Mouse (Mus musculus) forebrain, embryonic 11.5 days (tissue): ENCODE measurements at regions not wholly inside any gene's neighbourhood (a gene's known extent, or its start where the extent isn't known, plus 50 kb on each side); places are given as distances from the start of the nearest gene placed in this dataset.

Experiments
- ATAC-seq: fragments of 200-750 bp; cut with Nextera tagmentation; replicated peaks from 2 replicates; pipeline ENCODE4 v1.8.0; 2017; ENCODE audit warnings: moderate TSS enrichment; ENCODE audit not compliant: low FRiP score
- DNase-seq: peaks from one replicate; pipeline ENCODE4 v3.0.0-alpha.2; 2017; ENCODE audit warnings: low spot score
- H3K27ac ChIP-seq: fragments of 300-500 bp; sonication (generic); 2 replicates; pipeline ENCODE4 v1.5.1; 2014; ENCODE audit warnings: low read depth, low read length
- H3K27me3 ChIP-seq: fragments of 300-500 bp; sonication (generic); 2 replicates; pipeline ENCODE4 v1.6.1; 2014; ENCODE audit warnings: mild to moderate bottlenecking, low read length, mixed read lengths; ENCODE audit not compliant: control insufficient read depth, insufficient read depth
- H3K36me3 ChIP-seq: fragments of 300-500 bp; sonication (generic); 2 replicates; pipeline ENCODE4 v1.6.1; 2014; ENCODE audit warnings: mild to moderate bottlenecking, low read length, moderate library complexity, mixed read lengths; ENCODE audit not compliant: control insufficient read depth, insufficient read depth
- H3K4me1 ChIP-seq: fragments of 300-500 bp; sonication (generic); replicated peaks from 2 replicates; pipeline ENCODE4 v1.6.1; 2014; ENCODE audit warnings: low read length, mixed read lengths; ENCODE audit not compliant: control insufficient read depth, insufficient read depth
- H3K4me2 ChIP-seq: fragments of 300-500 bp; sonication (generic); 2 replicates; pipeline ENCODE4 v1.6.1; 2014; ENCODE audit warnings: low read depth, mild to moderate bottlenecking, low read length, moderate library complexity, mixed read lengths; ENCODE audit not compliant: severe bottlenecking
- H3K4me3 ChIP-seq: fragments of 300-500 bp; sonication (generic); 2 replicates; pipeline ENCODE4 v1.5.1; 2014; ENCODE audit warnings: low read depth, low read length
- H3K9ac ChIP-seq: fragments of 300-500 bp; sonication (generic); 2 replicates; pipeline ENCODE4 v1.6.1; 2014; ENCODE audit warnings: low read length
- H3K9me3 ChIP-seq: fragments of 300-500 bp; sonication (generic); 2 replicates; pipeline ENCODE4 v1.6.1; 2016; ENCODE audit warnings: low read length, mixed read lengths; ENCODE audit not compliant: control insufficient read depth
- WGBS: fragments of 180-500 bp; shearing (Covaris S2); extraction: QIAGEN DNeasy Blood & Tissue Kit; methylation state at CpG from one replicate; pipeline ENCODE4 v1.1.7; 2014; 5-methylcytosine and 5-hydroxymethylcytosine counted together

DNA sequence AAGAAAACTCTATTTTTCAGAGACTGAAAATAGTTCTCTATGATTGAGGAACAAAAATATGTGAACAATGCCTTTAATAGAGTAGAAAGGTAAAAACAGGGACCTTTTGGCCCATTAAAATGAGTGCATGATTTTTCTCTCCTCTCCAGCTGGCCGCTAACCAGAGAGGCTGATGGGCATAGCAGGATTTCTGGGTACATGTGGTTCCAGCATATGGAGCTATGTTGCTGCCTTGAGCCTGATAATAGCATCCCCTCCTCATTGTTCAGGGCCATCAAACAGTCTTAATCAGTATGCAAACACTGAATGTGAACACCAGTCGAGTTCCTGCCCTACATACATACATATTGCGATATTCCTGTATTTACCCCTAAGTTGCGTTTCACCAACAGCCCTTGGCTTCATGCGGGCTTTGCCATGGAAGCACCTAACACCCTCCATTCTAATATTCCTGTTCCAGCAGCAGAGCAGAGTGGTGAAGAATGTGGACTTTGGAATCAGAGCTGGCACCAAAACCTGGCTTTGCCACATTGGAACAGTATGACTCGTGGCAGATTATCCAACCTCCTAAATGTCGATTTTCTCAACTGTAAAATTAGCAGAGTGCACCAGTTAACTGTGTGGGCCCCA lies 127.9 kb upstream of the Bdnf start:
- DNase-seq: no peak
- no peak overlapping the region for H3K4me2 ChIP-seq
- no peaks in the 10 kb centered on the region for H3K9me3 ChIP-seq
- WGBS: 92% methylated on average over 7 of the region's 7 CpGs
- no peak for ATAC-seq
- no peak overlapping the region for H3K4me3 ChIP-seq
- no peaks in the 10 kb centered on the region for H3K36me3 ChIP-seq
- H3K4me1 ChIP-seq: no peaks in the 10 kb centered on the region
- no peak overlapping the region for H3K9ac ChIP-seq
- H3K27ac ChIP-seq: no peak overlapping the region
- H3K27me3 ChIP-seq: no peaks in the 10 kb centered on the region

DNA sequence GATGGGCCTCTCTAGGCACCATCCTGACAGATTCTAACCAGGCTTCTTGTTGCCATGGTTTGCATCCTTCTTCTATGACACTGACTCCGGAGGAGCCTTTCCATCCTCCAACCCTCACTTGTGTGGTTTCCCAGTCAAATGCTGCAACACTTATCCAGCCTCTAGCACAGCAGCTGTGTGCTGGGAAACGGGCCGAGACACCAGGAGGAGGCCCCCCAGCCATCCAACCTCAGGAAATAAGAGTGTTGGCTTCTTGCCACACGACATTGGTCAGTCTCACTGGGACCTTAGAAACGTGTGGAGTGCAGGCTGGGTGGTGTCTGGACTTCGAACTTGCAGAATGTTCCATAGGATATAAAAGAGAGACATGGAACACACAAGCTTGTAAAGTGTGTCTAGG lies 119.9 kb upstream of the Bdnf start:
- Histone ChIP-seq H3K36me3 (no peaks in the 10 kb centered on the region), H3K27ac (no peak overlapping the region), H3K9me3 (no peaks in the 10 kb centered on the region), H3K27me3 (no peaks in the 10 kb centered on the region), H3K9ac (no peak overlapping the region), H3K4me2 (no peak overlapping the region), H3K4me3 (no peak overlapping the region), H3K4me1 (no peaks in the 10 kb centered on the region)
- WGBS: 88% methylated on average over 6 of the region's 6 CpGs
- no peak for DNase-seq
- no peak for ATAC-seq

DNA sequence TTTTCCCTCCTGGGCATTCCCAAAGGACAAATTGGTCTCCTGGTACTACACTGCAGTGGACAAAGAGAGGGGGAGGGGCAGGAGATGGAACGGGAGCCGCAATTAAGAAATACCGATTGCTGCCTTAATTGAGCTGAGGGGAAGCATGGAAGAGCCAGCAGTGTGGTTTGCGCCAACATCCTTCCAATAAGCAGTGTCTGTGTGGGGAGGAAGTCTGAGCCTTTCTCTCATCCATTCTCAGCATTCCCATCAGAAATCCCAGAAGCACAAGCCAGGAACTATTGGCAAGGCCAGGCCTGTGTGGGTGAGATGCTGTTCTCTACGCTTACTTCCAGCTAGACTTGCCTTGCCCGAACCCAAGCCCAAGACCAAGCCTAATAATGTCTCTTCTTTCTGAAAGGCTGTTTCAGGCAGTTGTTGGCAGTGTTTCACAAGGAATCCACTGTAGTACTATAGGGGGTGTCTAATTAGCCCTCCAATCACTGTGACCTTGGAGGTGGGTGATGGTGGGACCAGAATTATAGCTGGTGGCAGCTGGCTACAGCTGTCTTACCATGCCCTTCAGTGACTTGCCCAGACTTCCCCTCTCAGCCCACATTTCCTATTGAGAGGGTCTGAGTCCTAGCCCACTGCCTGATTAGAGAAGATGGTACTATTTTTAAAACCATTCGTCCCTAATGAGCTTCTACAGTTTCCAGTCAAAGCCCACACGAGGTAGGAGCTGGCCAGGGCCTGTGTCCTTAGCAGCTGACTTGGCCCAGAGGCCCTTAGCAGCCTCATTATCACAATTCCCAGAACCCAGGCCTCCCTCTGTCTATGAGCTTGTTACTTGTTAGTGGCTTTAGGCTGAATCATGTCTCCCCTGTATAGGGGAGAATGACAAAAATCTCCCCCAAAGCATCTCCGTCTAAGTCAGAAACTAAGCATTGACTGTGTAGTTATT lies 115.1 kb upstream of the Bdnf start:
- Histone ChIP-seq H3K27ac (no peak overlapping the region), H3K36me3 (no peaks in the 10 kb centered on the region), H3K4me2 (no peak overlapping the region), H3K9ac (no peak overlapping the region), H3K27me3 (no peaks in the 10 kb centered on the region), H3K4me3 (no peak overlapping the region), H3K4me1 (no peaks in the 10 kb centered on the region), H3K9me3 (no peaks in the 10 kb centered on the region)
- ATAC-seq: peak; percentile 54
- peak; percentile 50 for DNase-seq
- WGBS: 66% methylated on average over 9 of the region's 9 CpGs

DNA sequence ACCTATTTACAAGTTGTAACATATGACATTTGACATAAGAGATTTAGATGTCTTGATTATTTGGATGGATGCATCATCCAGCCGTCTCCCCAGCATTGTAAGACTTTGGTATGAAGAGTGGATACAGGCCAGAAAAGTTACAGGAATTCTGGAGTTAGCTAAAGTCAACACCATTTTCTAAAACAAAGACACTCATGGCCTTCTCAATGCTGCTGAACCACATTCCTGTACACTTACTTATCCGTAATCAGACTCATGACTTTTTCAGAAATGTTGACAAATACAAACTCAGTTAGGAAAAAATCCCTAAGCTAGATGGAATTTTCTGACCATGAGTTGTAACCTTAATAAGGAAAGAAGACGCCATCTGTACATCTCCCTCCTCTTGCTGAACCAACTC lies 111.5 kb upstream of the Bdnf start:
- no peaks in the 10 kb centered on the region for H3K36me3 ChIP-seq
- DNase-seq (no peak), ATAC-seq (no peak)
- no peak overlapping the region for H3K4me2 ChIP-seq
- WGBS: 85% methylated on average over 3 of the region's 3 CpGs
- H3K27ac ChIP-seq: no peak overlapping the region
- no peak overlapping the region for H3K4me3 ChIP-seq
- H3K27me3 ChIP-seq: no peaks in the 10 kb centered on the region
- H3K9ac ChIP-seq: no peak overlapping the region
- H3K4me1 ChIP-seq: no peaks in the 10 kb centered on the region
- no peaks in the 10 kb centered on the region for H3K9me3 ChIP-seq

DNA sequence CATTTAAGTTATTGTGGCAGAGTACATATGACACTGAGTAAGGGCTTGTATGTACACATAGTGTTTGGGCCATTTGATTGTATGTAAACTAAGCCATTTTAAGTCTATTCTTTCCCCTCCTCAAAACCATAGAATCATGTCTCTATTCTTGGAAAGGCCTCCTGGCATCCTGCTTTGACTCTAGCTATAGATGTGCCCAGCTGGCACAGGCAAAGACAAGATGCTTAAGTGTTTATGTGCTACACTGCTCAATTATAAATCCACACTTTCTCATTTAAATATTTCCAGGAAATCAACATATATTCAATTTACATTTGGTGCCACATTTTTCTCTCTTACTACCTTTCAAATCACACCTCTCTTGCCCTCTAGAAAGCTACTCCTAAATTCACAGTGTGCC lies 97.6 kb upstream of the Bdnf start:
- no peaks in the 10 kb centered on the region for H3K36me3 ChIP-seq
- H3K4me3 ChIP-seq: no peak overlapping the region
- peaks cover 4% of the 10 kb centered on the region; the same call in 1 of the 2 replicates for H3K4me1 ChIP-seq
- no peaks in the 10 kb centered on the region for H3K9me3 ChIP-seq
- no peak overlapping the region for H3K27ac ChIP-seq
- no peak overlapping the region for H3K9ac ChIP-seq
- H3K4me2 ChIP-seq: no peak overlapping the region
- no peak for ATAC-seq
- H3K27me3 ChIP-seq: no peaks in the 10 kb centered on the region
- no peak for DNase-seq

DNA sequence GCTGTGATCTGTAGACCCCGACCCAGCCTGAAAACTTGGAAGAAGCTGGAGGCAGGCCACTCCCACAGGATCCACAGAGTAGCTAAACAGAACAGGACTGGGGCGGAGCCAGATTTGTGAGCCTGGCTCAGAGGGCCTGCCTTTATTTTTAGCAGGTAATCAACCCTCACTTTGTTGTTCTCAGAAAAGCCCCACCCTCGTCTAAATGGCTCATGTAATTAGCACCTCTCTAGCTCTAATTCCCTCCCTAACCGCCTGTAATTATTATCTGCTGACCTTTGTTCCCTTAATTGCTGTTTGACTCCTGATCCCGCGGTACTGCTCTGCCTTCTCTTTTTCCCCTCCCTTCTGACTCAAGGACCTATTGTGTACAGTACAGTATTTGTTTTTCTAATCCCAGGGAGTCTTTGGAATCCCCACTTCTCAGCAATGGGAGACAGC lies 95.6 kb upstream of the Bdnf start:
- H3K9me3 ChIP-seq: no peaks in the 10 kb centered on the region
- 2% methylated on average over 6 of the region's 6 CpGs for WGBS
- H3K27ac ChIP-seq: no peak overlapping the region
- ATAC-seq: peak; percentile 91
- peak overlapping the region; percentile 15; the same call in 1 of the 2 replicates for H3K4me2 ChIP-seq
- H3K4me1 ChIP-seq: peaks cover 4% of the 10 kb centered on the region; the same call in 1 of the 2 replicates
- no peaks in the 10 kb centered on the region for H3K27me3 ChIP-seq
- DNase-seq: peak; percentile 56
- H3K4me3 ChIP-seq: no peak overlapping the region
- no peaks in the 10 kb centered on the region for H3K36me3 ChIP-seq
- H3K9ac ChIP-seq: no peak overlapping the region

DNA sequence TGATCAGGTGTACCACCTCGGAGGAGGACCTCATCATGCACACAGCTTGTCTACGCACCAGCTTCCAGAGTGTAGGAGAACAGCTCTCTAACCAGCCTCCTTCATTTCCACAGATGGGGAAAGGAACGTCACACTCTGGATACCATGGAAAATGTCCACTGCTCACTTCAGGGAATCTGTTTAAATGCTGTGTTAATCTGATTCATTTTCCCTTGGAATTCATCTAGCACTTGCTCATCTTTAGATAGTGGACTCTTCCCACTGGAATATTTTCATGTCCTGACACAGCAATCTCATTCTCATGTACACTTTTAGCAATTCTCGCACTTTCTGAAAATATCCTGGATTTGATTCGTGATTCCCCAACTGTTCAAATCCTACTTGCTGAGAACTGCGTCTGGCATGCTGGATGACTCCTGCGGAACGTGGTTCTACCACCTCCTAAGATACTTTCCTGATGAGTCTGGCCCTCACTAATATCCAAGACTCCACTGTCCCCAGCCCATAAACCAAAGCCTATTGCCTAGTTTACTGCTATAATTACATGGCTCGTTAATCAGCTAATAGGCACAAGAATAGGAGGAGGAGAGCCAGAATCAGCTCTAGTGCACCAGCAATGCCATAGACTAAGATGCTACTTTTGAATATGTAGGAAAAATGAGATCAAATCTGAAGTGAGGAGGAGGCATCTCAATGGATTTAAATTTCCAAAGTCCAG lies 56.0 kb upstream of the Bdnf start:
- WGBS: 86% methylated on average over 9 of the region's 9 CpGs
- Histone ChIP-seq H3K4me2 (no peak overlapping the region), H3K27me3 (no peaks in the 10 kb centered on the region), H3K4me1 (no peaks in the 10 kb centered on the region), H3K9me3 (no peaks in the 10 kb centered on the region), H3K4me3 (no peak overlapping the region), H3K36me3 (no peaks in the 10 kb centered on the region), H3K27ac (no peak overlapping the region), H3K9ac (no peak overlapping the region)
- ATAC-seq: no peak
- DNase-seq: no peak

DNA sequence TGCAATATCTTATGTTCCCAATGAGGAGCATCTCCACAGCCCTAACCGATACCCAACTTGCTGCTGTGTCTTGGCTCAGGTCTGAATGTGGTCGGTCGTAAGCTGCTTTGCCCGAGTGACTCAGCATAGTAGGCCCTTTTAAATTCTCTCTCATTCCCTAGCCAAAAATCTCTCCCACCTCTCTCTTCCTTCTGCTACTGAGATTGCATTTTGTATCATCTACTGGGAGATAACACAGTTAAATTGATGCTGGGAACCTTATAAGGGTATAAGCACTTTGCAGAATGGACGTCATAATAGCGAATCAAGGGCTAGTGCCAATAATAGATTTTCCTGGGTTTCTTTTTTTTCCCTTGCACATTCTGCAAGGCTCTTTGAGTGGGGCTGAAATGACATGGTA lies 54.8 kb upstream of the Bdnf start:
- WGBS: 94% methylated on average over 6 of the region's 6 CpGs
- no peak overlapping the region for H3K4me2 ChIP-seq
- ATAC-seq: no peak
- no peak for DNase-seq
- H3K9ac ChIP-seq: no peak overlapping the region
- H3K27me3 ChIP-seq: no peaks in the 10 kb centered on the region
- H3K4me3 ChIP-seq: no peak overlapping the region
- no peak overlapping the region for H3K27ac ChIP-seq
- no peaks in the 10 kb centered on the region for H3K9me3 ChIP-seq
- H3K4me1 ChIP-seq: no peaks in the 10 kb centered on the region
- H3K36me3 ChIP-seq: no peaks in the 10 kb centered on the region
